Mouse (Mus musculus): Measurements from ENCODE around the gene Rom1. TPM values are rescaled to one million over a fixed set of nuclear protein-coding genes. Genes with fewer than 3 reads are reported as not detected.
A peak's percentile ranks its signal among the peaks of the same experiment; 100 is the strongest.

Gene Rom1
- polyA plus RNA-seq, 1 experiment from 2014 or later = 2.7 TPM

- Histone ChIP-seq H3K4me1 (peaks cover 32% of the 10 kb centered on the region), H3K27me3 (no peaks in the 10 kb centered on the region), H3K4me3 (peak within 1 kb of the TSS; percentile 70), H3K36me3 (peaks cover 43% of the 10 kb centered on the region), H3K9me3 (no peaks in the 10 kb centered on the region), H3K27ac (peak within 1 kb of the TSS; percentile 97), H3K4me2 (peak within 1 kb of the TSS; percentile 69), H3K9ac (peak within 1 kb of the TSS; percentile 97)
- ATAC-seq (ENCODE audit: borderline replicate concordance, extremely low read depth, low FRiP score, low TSS enrichment) = peak; percentile 94
- under 1% methylated on average over 64 of the region's 64 CpGs for WGBS
These were observed 12.5 kb upstream of the Rom1 start, which contains the start of gene Mta2 for GRCm38 (mm10) chr19:8941515-8942217. Gene Mta2 (plus strand): TSS chr19:8941875.

DNA sequence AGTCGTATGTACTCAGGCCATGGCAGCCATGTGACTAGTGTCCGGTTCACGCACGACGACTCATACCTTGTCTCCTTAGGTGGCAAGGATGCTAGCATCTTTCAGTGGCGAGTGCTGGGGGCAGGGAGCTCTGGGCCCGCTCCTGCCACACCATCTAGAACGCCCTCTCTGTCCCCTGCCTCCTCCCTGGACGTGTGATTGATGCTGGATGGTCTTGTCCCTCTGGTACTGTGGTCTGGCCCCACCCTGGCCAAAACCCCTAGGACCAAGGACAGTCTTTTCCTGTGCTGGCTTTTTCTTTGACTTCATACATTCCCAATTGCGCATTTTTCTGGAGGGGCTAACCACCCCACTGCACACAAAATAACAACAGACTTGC lies 12.0 kb upstream of the Rom1 start:
- peak overlapping the region; percentile 70 for H3K4me3 ChIP-seq
- 31% methylated on average over 10 of the region's 10 CpGs for WGBS
- peak overlapping the region; percentile 97 for H3K27ac ChIP-seq
- peak overlapping the region; percentile 97 for H3K9ac ChIP-seq
- no peaks in the 10 kb centered on the region for H3K9me3 ChIP-seq
- peaks cover 32% of the 10 kb centered on the region for H3K4me1 ChIP-seq
- peak; percentile 16; the same call in 1 of the 2 replicates for ATAC-seq (ENCODE audit: borderline replicate concordance, extremely low read depth, low FRiP score, low TSS enrichment)
- H3K4me2 ChIP-seq = peak overlapping the region; percentile 69
- peaks cover 38% of the 10 kb centered on the region for H3K36me3 ChIP-seq
- H3K27me3 ChIP-seq = no peaks in the 10 kb centered on the region

- no peak for ATAC-seq (ENCODE audit: borderline replicate concordance, extremely low read depth, low FRiP score, low TSS enrichment)
- Histone ChIP-seq H3K4me1 (peaks cover 32% of the 10 kb centered on the region), H3K9me3 (no peaks in the 10 kb centered on the region), H3K9ac (peak overlapping the region; percentile 97; the same call in 1 of the 2 replicates), H3K4me2 (peak overlapping the region; percentile 69), H3K36me3 (peaks cover 35% of the 10 kb centered on the region), H3K27ac (no peak overlapping the region), H3K4me3 (no peak overlapping the region), H3K27me3 (no peaks in the 10 kb centered on the region)
- 78% methylated on average over 15 of the region's 15 CpGs for WGBS
These were observed 11.5 kb upstream of the Rom1 start for GRCm38 (mm10) chr19:8940526-8941133.

DNA sequence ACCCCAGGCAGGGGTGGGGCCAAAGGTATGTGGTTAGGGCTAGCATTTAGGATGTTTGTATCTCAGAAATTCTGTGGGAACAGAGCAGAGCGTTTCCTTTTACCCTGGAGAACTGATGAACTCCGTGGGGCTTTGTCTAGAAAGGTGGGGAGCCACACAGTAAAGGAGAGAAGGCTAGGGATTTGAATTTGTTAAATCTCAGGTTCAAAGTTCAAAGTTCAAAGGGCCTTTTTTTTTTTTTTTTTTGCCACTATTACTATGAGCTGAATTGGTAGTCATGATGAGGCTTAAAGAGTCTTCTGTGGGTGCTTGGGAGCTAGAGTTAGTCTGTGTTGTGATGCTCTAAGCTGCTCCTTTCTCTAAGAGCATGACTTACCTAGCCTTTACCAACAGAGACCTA lies 7.6 kb upstream of the Rom1 start:
- Histone ChIP-seq H3K27ac (no peak overlapping the region), H3K4me3 (no peak overlapping the region), H3K36me3 (peaks cover 42% of the 10 kb centered on the region), H3K4me2 (no peak overlapping the region), H3K9ac (no peak overlapping the region), H3K4me1 (peaks cover 10% of the 10 kb centered on the region), H3K9me3 (no peaks in the 10 kb centered on the region), H3K27me3 (no peaks in the 10 kb centered on the region)
- ATAC-seq (ENCODE audit: borderline replicate concordance, extremely low read depth, low FRiP score, low TSS enrichment) = no peak
- WGBS = 85% methylated on average over 2 of the region's 2 CpGs

DNA sequence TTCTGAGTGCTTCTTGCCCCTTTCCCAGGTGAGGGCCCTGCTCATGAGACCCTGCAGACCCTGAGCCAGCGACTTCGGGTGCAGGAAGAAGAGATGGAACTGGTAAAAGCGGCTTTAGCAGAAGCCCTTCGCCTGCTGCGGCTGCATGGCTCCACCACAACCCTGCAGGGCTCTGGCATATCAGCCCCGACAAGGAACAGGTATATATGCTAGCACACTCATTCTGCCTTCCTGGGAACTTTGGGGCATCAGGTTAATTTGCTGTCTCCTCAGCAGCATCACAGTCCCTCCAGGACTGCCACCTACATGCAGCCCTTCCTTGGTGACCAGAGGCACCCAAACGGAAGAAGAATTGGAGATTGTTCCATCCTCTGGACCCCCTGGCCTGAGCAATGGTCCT lies 1.6 kb upstream of the Rom1 start:
- WGBS = 73% methylated on average over 7 of the region's 7 CpGs
- peak overlapping the region; percentile 79 for H3K4me3 ChIP-seq

DNA sequence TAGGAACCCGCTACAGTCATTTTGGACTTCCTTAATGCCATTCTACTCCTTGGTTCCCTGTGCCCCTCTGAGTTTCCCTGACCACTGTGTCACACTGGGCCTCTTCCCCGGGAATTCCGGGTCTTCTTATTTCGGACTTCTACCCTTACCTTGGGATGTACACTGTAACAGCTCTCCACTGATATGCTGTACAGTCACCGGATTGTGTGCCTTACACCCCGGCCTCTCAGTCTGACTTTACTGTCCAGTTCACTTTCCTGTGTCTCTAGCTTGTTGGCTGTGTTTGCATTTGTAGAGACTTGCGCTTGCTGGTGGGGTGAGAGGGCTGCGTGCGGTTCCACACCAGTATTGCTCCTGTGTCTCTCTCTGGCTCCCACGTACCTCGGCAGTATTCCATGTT lies 961 bp upstream of the Rom1 start:
- Histone ChIP-seq H3K9ac (peak overlapping the region; percentile 70), H3K4me2 (peak overlapping the region; percentile 67), H3K4me3 (peak overlapping the region; percentile 79), H3K4me1 (peaks cover 15% of the 10 kb centered on the region), H3K9me3 (no peaks in the 10 kb centered on the region), H3K27me3 (no peaks in the 10 kb centered on the region), H3K27ac (peak overlapping the region; percentile 92), H3K36me3 (peaks cover 30% of the 10 kb centered on the region)
- no peak for ATAC-seq (ENCODE audit: borderline replicate concordance, extremely low read depth, low FRiP score, low TSS enrichment)
- WGBS = 4% methylated on average over 11 of the region's 11 CpGs

More for the DNA sequence above, 1.6 kb upstream of the Rom1 start:
- Histone ChIP-seq H3K9me3 (no peaks in the 10 kb centered on the region), H3K4me2 (peak overlapping the region; percentile 67), H3K4me1 (peaks cover 15% of the 10 kb centered on the region), H3K27ac (no peak overlapping the region), H3K36me3 (peaks cover 31% of the 10 kb centered on the region), H3K9ac (peak overlapping the region; percentile 70), H3K27me3 (no peaks in the 10 kb centered on the region)
- no peak for ATAC-seq (ENCODE audit: borderline replicate concordance, extremely low read depth, low FRiP score, low TSS enrichment)

- Histone ChIP-seq H3K27ac (peak overlapping the region; percentile 92), H3K4me3 (peak overlapping the region; percentile 79), H3K27me3 (no peaks in the 10 kb centered on the region), H3K4me1 (peaks cover 15% of the 10 kb centered on the region), H3K4me2 (peak overlapping the region; percentile 67), H3K9me3 (no peaks in the 10 kb centered on the region), H3K36me3 (peaks cover 26% of the 10 kb centered on the region; the same call in 1 of the 2 replicates), H3K9ac (peak overlapping the region; percentile 70; the same call in 1 of the 2 replicates)
- WGBS = 24% methylated on average over 16 of the region's 16 CpGs
- ATAC-seq (ENCODE audit: borderline replicate concordance, extremely low read depth, low FRiP score, low TSS enrichment) = peak; percentile 7; the same call in 1 of the 2 replicates
These were observed 400 bp downstream of the Rom1 start for GRCm38 (mm10) chr19:8928689-8929223.

- peaks cover 15% of the 10 kb centered on the region for H3K4me1 ChIP-seq
- no peak for ATAC-seq (ENCODE audit: borderline replicate concordance, extremely low read depth, low FRiP score, low TSS enrichment)
- H3K27me3 ChIP-seq = no peaks in the 10 kb centered on the region
- H3K9me3 ChIP-seq = no peaks in the 10 kb centered on the region
- 79% methylated on average over 12 of the region's 12 CpGs for WGBS
- peaks cover 22% of the 10 kb centered on the region; the same call in 1 of the 2 replicates for H3K36me3 ChIP-seq
- no peak overlapping the region for H3K4me3 ChIP-seq
- H3K9ac ChIP-seq = no peak overlapping the region
- no peak overlapping the region for H3K4me2 ChIP-seq
- H3K27ac ChIP-seq = no peak overlapping the region
These were observed 1.1 kb downstream of the Rom1 start for GRCm38 (mm10) chr19:8927891-8928525.

- Histone ChIP-seq H3K4me3 (no peak overlapping the region), H3K27ac (no peak overlapping the region), H3K27me3 (no peaks in the 10 kb centered on the region), H3K4me2 (no peak overlapping the region), H3K4me1 (peaks cover 16% of the 10 kb centered on the region), H3K36me3 (peaks cover 21% of the 10 kb centered on the region; the same call in 1 of the 2 replicates), H3K9me3 (no peaks in the 10 kb centered on the region), H3K9ac (no peak overlapping the region)
- ATAC-seq (ENCODE audit: borderline replicate concordance, extremely low read depth, low FRiP score, low TSS enrichment) = no peak
- 81% methylated on average over 2 of the region's 2 CpGs for WGBS
These were observed 2.4 kb downstream of the Rom1 start for GRCm38 (mm10) chr19:8926766-8927165.

GRCm38 (mm10) chr19:8921741-8922140 lies 7.4 kb downstream of the Rom1 start:
- Histone ChIP-seq H3K9ac (peak overlapping the region; percentile 73), H3K9me3 (no peaks in the 10 kb centered on the region), H3K27ac (no peak overlapping the region), H3K36me3 (peaks cover 20% of the 10 kb centered on the region), H3K4me2 (peak overlapping the region; percentile 72), H3K4me3 (peak overlapping the region; percentile 83), H3K4me1 (peaks cover 14% of the 10 kb centered on the region), H3K27me3 (no peaks in the 10 kb centered on the region)
- no peak for ATAC-seq (ENCODE audit: borderline replicate concordance, extremely low read depth, low FRiP score, low TSS enrichment)
- WGBS = 79% methylated on average over 9 of the region's 9 CpGs

GRCm38 (mm10) chr19:8920836-8921291 lies 8.3 kb downstream of the Rom1 start:
- WGBS = 1% methylated on average over 6 of the region's 6 CpGs
- ATAC-seq (ENCODE audit: borderline replicate concordance, extremely low read depth, low FRiP score, low TSS enrichment) = no peak

More at GRCm38 (mm10) chr19:8920836-8921291, 8.3 kb downstream of the Rom1 start:
- H3K4me1 ChIP-seq = peaks cover 14% of the 10 kb centered on the region
- H3K27ac ChIP-seq = peak overlapping the region; percentile 91
- peak overlapping the region; percentile 83 for H3K4me3 ChIP-seq
- H3K36me3 ChIP-seq = peaks cover 24% of the 10 kb centered on the region
- no peaks in the 10 kb centered on the region for H3K27me3 ChIP-seq
- H3K9ac ChIP-seq = peak overlapping the region; percentile 73
- no peaks in the 10 kb centered on the region for H3K9me3 ChIP-seq
- H3K4me2 ChIP-seq = peak overlapping the region; percentile 72

Data from lung, embryonic 15.5 days (tissue).